Mouse (Mus musculus) C2C12 (cell line): ENCODE data around the gene Stambpl1.

ENCODE experiments used
- CTCF ChIP-seq: IDR thresholded peaks from one replicate; pipeline ENCODE4 v1.5.1; 2011; ENCODE audit not compliant: control insufficient read depth, insufficient read depth, insufficient read length
- USF1 ChIP-seq: IDR thresholded peaks from one replicate; pipeline ENCODE4 v1.6.1; 2011; ENCODE audit warnings: low read depth, mild to moderate bottlenecking, control low read depth, moderate library complexity

DNA sequence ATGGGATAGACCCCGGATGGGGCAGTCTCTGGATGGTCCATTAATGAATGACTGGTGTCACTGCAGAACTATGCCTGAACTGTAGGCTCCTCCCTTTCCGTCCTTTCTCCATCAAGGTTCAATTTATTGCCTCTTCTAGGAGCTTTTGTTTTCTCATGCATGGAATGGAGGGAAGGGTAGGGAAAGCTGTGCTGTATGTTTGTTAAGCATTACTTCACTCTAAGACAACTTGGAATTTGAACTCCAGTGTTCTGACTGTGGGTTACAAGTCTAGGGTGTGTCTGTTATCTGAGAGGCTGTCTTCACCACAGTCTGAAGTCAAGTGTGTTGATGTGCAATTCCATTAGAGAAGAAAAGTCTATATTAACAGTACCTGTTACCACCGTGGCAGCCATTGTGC is 17.0 kb downstream of the Stambpl1 start:
- TF ChIP-seq CTCF: no peak
- TF ChIP-seq USF1: no peak
